Mouse (Mus musculus): ENCODE results near the gene Vwa8. TPM values are rescaled to one million over a fixed set of nuclear protein-coding genes. Genes with fewer than 3 reads are reported as not detected.

Gene Vwa8
- polyA plus RNA-seq, 1 experiment from 2014 or later = 15.6 TPM

GRCm38 (mm10) chr14:79018564-79018963 is 169.7 kb downstream of the Vwa8 start:
- 71% methylated on average over 4 of the region's 4 CpGs for WGBS
- Histone ChIP-seq H3K36me3 (ENCODE audit: control insufficient read depth, insufficient read depth) (no peaks in the 10 kb centered on the region; the same call in 1 of the 2 replicates), H3K9me3 (ENCODE audit: control insufficient read depth) (no peaks in the 10 kb centered on the region), H3K27me3 (replicated peaks; ENCODE audit: control insufficient read depth, insufficient read depth, low read length) (no peaks in the 10 kb centered on the region), H3K9ac (ENCODE audit: low read depth, low read length) (no peak overlapping the region), H3K4me2 (replicated peaks; ENCODE audit: low read depth) (no peak overlapping the region), H3K4me3 (ENCODE audit: low read depth, low read length) (no peak overlapping the region), H3K27ac (ENCODE audit: low read depth, low read length) (no peak overlapping the region), H3K4me1 (replicated peaks; ENCODE audit: control insufficient read depth, insufficient read depth, low read length) (no peaks in the 10 kb centered on the region)
- TF ChIP-seq CTCF (IDR thresholded peaks at IDR 0.05; ENCODE audit: low read depth) = no peak
- no peak for ATAC-seq

DNA sequence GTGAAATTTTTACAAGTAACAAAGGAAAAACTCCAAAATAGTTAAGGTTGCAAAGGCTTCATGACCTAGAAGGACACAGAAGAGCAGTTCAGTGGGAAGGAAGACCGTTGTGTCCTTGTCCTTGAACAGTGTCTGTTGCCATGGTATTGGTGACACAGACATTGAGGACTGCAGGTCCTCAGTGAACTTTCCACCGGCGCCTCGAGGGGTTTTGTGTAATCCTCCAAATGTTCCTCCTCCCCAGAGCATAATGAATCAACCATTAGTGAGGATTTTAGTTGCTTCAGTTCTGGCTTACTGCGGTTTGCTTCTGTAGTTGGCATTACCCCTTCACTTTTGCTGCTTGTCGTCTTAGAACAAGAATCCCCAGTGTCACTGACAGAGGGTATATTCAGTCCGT is 172.9 kb downstream of the Vwa8 start:
- 70% methylated on average over 7 of the region's 7 CpGs for WGBS

DNA sequence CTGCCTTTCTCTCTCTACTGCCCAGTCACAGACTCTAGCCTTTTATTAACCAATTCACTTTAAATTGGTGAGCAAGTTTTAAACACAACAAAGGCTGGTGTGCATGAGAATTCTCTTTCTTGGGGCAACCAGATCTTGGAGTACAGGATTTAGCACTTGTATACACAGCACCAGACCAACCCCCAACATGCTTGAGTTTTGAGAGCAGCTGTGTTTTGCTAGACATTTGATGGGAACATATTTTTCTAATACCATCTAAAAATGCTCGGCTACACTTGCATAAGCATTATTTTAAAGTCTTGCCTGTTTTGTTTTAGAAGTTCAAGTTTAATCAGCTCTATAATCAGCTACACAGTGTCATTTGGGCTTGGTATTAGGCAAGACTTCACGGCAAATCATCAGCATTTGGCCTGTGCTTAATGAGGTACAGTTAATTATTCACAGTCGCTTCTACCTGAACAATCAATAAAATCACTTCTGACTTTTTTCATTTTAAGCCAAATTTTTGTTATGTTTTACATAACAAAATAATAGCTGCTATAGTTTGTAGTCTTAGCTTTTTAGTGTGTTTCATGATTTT is 180.2 kb downstream of the Vwa8 start:
- Histone ChIP-seq H3K9me3 (ENCODE audit: control insufficient read depth) (no peaks in the 10 kb centered on the region), H3K27ac (ENCODE audit: low read depth, low read length) (no peak overlapping the region), H3K27me3 (replicated peaks; ENCODE audit: control insufficient read depth, insufficient read depth, low read length) (no peaks in the 10 kb centered on the region), H3K4me2 (replicated peaks; ENCODE audit: low read depth) (no peak overlapping the region), H3K9ac (ENCODE audit: low read depth, low read length) (no peak overlapping the region), H3K4me3 (ENCODE audit: low read depth, low read length) (no peak overlapping the region), H3K36me3 (ENCODE audit: control insufficient read depth, insufficient read depth) (peaks cover 13% of the 10 kb centered on the region; the same call in 1 of the 2 replicates), H3K4me1 (replicated peaks; ENCODE audit: control insufficient read depth, insufficient read depth, low read length) (no peaks in the 10 kb centered on the region)
- TF ChIP-seq CTCF (IDR thresholded peaks at IDR 0.05; ENCODE audit: low read depth) = no peak
- WGBS = 54% methylated on average over 3 of the region's 3 CpGs
- ATAC-seq = no peak

More for the DNA sequence above, 172.9 kb downstream of the Vwa8 start:
- Histone ChIP-seq H3K36me3 (ENCODE audit: control insufficient read depth, insufficient read depth) (peaks cover 6% of the 10 kb centered on the region; the same call in 1 of the 2 replicates), H3K9me3 (ENCODE audit: control insufficient read depth) (no peaks in the 10 kb centered on the region), H3K4me2 (replicated peaks; ENCODE audit: low read depth) (no peak overlapping the region), H3K27ac (ENCODE audit: low read depth, low read length) (no peak overlapping the region), H3K27me3 (replicated peaks; ENCODE audit: control insufficient read depth, insufficient read depth, low read length) (no peaks in the 10 kb centered on the region), H3K4me1 (replicated peaks; ENCODE audit: control insufficient read depth, insufficient read depth, low read length) (no peaks in the 10 kb centered on the region), H3K9ac (ENCODE audit: low read depth, low read length) (no peak overlapping the region), H3K4me3 (ENCODE audit: low read depth, low read length) (no peak overlapping the region)
- no peak for ATAC-seq
- no peak for TF ChIP-seq CTCF (IDR thresholded peaks at IDR 0.05; ENCODE audit: low read depth)

GRCm38 (mm10) chr14:79030715-79031114 is 181.9 kb downstream of the Vwa8 start:
- ATAC-seq = no peak
- TF ChIP-seq CTCF (IDR thresholded peaks at IDR 0.05; ENCODE audit: low read depth) = no peak; the same call in 1 of the 2 replicates

DNA sequence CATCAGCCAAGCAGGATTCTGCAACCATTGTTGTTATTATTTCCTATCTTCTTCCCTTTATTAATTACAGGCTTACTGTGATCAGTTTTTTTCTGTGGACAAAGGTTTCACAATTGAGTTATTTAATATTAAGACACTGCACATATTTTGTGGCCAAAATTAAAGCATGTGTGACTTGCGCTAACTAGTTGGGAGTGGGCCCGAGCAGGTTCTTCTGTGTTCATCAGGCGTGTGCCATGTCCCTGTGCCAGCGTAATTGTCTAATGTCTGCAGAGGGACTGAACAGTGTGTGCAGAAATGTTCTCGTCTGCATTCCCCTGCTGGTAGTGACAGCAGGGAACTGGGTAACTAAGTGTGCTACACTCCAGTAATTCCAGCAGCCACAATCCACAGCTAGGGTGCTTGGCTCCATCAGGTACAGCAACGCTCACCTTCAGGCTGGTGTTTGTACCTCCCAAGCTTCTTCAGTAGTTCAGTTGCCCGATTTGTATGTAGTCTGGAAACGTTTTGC is 182.4 kb downstream of the Vwa8 start:
- Histone ChIP-seq H3K36me3 (ENCODE audit: control insufficient read depth, insufficient read depth) (peaks cover 11% of the 10 kb centered on the region; the same call in 1 of the 2 replicates), H3K9ac (ENCODE audit: low read depth, low read length) (no peak overlapping the region), H3K4me1 (replicated peaks; ENCODE audit: control insufficient read depth, insufficient read depth, low read length) (no peaks in the 10 kb centered on the region), H3K27ac (ENCODE audit: low read depth, low read length) (no peak overlapping the region), H3K9me3 (ENCODE audit: control insufficient read depth) (no peaks in the 10 kb centered on the region), H3K4me2 (replicated peaks; ENCODE audit: low read depth) (no peak overlapping the region), H3K27me3 (replicated peaks; ENCODE audit: control insufficient read depth, insufficient read depth, low read length) (no peaks in the 10 kb centered on the region), H3K4me3 (ENCODE audit: low read depth, low read length) (no peak overlapping the region)
- no peak for ATAC-seq
- 89% methylated on average over 8 of the region's 8 CpGs for WGBS
- no peak for TF ChIP-seq CTCF (IDR thresholded peaks at IDR 0.05; ENCODE audit: low read depth)

More at GRCm38 (mm10) chr14:79030715-79031114, 181.9 kb downstream of the Vwa8 start:
- H3K4me3 ChIP-seq (ENCODE audit: low read depth, low read length) = no peak overlapping the region
- no peaks in the 10 kb centered on the region for H3K27me3 ChIP-seq (replicated peaks; ENCODE audit: control insufficient read depth, insufficient read depth, low read length)
- no peaks in the 10 kb centered on the region for H3K4me1 ChIP-seq (replicated peaks; ENCODE audit: control insufficient read depth, insufficient read depth, low read length)
- no peak overlapping the region for H3K27ac ChIP-seq (ENCODE audit: low read depth, low read length)
- no peaks in the 10 kb centered on the region for H3K9me3 ChIP-seq (ENCODE audit: control insufficient read depth)
- 94% methylated on average over 3 of the region's 3 CpGs for WGBS
- H3K9ac ChIP-seq (ENCODE audit: low read depth, low read length) = no peak overlapping the region
- no peak overlapping the region for H3K4me2 ChIP-seq (replicated peaks; ENCODE audit: low read depth)
- peaks cover 13% of the 10 kb centered on the region; the same call in 1 of the 2 replicates for H3K36me3 ChIP-seq (ENCODE audit: control insufficient read depth, insufficient read depth)

GRCm38 (mm10) chr14:79033396-79033795 is 184.5 kb downstream of the Vwa8 start:
- Histone ChIP-seq H3K9ac (ENCODE audit: low read depth, low read length) (no peak overlapping the region), H3K9me3 (ENCODE audit: control insufficient read depth) (no peaks in the 10 kb centered on the region), H3K4me1 (replicated peaks; ENCODE audit: control insufficient read depth, insufficient read depth, low read length) (no peaks in the 10 kb centered on the region), H3K4me3 (ENCODE audit: low read depth, low read length) (no peak overlapping the region), H3K4me2 (replicated peaks; ENCODE audit: low read depth) (no peak overlapping the region), H3K27ac (ENCODE audit: low read depth, low read length) (no peak overlapping the region), H3K36me3 (ENCODE audit: control insufficient read depth, insufficient read depth) (0 out of 2 replicates have a peak, but pooled peaks cover 7% of the 10 kb centered on the region), H3K27me3 (replicated peaks; ENCODE audit: control insufficient read depth, insufficient read depth, low read length) (no peaks in the 10 kb centered on the region)
- no peak for ATAC-seq
- 55% methylated on average over 6 of the region's 6 CpGs for WGBS
- no peak for TF ChIP-seq CTCF (IDR thresholded peaks at IDR 0.05; ENCODE audit: low read depth)

Data from intestine, postnatal 0 days (tissue).